Mouse (Mus musculus) kidney, postnatal 14 days (tissue): ENCODE results near the gene Tmem108.
"Not testable (repeated sequence)": the region's sequence is repeated elsewhere in the genome, so short reads cannot be mapped to it uniquely, and the experiment has no call there.

Source experiments
- DNase-seq: peaks from one replicate; pipeline ENCODE4 v3.0.0; 2022; ENCODE audit warnings: mixed read lengths

Gene Tmem108

DNA sequence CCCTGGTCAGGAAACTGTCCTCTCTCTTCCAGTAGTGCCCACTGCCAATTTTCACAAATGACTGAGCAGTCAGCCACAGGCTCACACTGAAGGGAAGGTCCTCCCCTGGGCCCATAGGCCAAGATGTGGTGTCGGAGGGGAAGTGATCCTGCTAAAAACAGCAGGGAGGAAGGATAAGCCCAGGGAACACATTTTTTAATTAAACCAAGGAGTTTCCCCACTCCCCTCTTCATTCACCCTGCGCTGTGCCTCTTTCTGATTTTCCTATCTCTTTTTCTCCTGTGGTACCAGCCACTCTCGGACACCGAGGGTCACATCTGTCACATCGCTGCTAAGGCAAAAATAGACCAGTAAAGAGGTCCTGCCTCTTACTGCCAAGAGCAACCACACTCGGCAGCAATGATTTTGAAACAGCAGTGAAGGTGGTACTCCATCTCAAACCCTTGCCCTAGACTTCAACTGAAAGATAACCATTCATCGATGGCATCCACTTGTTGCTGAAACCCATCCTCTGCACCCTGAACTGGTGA is 83.0 kb downstream of the Tmem108 start:
- no peak for DNase-seq

DNA sequence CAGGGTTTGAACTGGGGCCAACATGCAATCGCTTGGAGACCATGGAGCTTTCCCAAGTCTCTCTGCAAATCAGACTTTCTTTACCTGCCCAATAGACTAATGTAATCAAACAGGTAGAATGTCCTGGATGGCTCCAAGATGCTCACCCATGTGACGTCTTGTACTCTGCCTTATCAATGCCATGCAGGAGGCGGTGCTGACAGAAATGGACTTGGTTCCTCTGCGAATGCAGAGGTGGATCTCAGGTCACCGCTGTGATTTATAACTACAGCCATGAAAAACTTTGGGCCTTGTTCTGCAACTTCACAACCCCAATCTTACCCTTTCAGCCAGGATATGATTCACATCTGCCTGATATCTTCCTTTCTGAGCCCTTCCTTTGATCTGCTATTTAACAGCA is 83.8 kb downstream of the Tmem108 start:
- no peak for DNase-seq

DNA sequence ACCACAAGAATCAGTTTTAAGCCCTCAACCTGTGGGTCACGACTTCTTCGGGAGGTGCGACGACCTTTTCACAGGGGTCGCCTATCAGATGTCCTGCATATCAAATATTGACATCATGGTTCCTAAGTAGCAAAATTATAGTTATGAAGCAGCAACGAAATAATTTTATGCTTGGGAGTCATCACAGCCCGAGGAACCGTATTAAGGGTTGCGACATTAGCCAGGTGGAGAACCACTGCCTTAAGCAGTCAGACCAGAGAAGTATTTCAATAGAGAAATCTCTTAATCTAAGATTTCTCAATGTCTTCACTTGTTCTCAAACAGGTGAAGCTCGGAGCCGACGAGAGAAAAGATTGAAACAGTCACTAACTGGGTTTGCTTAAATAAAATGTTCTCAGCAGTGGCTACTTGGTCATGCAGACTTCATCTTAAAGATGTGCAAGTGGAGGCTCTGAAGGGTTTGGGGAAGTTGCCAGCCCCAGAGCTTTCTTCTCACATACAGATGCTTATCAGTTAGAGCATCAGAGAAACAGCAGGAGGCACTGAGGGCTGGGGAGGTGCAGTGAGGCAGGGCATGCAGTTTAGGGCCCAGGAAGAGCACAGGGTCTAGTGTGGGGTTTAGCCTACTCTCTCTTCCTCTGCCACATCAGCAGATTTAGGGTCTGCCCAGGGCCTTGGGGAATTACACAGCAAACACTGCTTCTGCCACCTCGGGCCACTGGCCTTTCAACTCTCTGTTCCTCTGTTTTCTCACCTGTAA is 85.7 kb downstream of the Tmem108 start:
- no peak for DNase-seq

DNA sequence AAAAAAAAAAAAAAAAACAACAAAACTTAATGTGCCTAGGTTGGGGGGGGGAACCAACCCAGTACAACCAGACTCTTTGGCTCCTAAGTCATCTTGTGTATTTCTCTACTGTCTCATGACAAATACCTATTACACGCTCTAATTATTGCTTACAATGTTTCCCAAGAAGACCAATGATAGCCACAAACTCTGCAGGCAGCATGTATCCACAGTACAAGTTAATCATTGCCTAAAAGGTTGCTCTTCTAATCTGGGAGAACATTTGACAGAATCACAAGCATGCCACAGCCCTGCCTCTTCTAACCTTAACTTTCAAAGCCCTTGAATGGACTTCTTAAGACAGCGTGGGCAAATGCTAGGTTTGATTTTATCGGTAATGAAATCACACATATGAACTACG is 88.8 kb downstream of the Tmem108 start:
- DNase-seq = peak; percentile 28

DNA sequence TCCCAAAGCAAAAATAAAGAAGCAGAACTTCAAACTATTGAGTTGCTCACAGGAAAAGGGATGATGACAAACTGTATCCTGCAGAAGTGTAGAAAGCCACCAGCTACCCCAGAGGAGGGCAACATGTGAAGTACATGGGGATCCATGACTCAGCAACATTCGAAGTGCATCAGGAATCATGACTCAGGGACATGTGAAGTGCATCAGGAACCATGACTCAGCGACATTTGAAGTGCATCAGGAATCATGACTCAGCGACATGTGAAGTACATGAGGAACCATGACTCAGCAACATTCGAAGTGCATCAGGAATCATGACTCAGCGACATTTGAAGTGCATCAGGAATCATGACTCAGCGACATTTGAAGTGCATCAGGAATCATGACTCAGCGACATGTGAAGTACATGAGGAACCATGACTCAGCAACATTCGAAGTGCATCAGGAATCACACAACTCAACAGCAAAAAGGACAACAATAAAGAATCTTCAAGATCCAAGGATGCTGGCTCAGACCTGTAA is 91.0 kb downstream of the Tmem108 start:
- DNase-seq = not testable (repeated sequence)

DNA sequence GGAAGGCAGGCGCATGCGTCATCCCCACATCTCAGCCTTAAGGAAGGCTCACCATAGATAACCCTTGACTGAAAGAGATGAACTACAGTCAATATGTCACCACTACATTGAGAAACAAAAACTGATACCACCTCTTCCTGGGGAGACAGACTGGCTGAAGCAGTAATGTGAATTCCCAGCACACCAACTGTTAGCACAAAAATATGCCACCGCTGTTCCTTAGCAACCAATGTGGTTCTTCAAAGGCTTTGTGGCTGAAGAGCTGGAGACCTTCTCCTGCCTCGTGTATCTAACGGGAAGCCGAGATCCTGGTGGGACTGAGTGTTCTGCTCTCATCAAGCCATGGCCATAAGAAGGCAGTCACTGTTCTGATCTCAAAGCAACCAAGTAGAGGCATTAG is 92.8 kb downstream of the Tmem108 start:
- no peak for DNase-seq

DNA sequence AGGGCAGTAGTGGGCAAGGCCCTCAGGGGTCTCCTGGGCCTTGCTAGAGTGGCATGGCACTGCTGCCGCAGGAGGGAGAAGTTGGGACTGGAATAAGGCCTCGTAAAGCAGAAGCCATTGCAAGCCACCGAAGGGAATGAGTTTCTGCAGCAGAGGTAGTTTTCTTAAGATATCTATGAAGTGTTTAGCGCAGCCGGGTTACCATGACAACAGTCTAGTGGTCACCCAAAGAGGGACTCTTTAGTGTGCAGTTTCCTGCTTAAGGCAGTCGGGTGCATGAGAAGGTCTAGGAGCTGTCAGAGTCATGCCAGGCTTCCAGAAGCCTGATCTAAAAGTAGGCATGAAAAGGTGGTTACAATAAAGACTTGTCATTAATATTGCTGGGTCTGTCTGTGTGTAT is 95.8 kb downstream of the Tmem108 start:
- no peak for DNase-seq

DNA sequence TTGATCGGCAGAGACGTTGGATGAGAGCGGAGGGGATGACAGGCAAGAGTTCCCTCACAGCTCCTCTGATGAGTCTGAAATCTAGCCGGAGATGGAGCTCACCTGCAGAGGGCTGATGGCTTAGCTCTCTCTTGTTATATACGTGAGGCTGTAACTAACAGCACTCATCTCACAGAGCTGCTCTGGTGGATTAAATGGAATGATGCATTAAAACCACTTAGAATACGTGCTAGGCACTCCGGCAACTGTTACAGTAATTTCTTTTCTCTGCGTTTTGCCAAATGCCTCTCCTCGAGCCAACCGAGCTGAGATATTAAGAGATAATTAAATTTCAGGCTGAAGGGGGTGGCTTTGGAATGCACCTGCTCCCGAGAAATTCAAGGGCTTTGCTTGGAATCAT is 97.5 kb downstream of the Tmem108 start:
- no peak for DNase-seq

DNA sequence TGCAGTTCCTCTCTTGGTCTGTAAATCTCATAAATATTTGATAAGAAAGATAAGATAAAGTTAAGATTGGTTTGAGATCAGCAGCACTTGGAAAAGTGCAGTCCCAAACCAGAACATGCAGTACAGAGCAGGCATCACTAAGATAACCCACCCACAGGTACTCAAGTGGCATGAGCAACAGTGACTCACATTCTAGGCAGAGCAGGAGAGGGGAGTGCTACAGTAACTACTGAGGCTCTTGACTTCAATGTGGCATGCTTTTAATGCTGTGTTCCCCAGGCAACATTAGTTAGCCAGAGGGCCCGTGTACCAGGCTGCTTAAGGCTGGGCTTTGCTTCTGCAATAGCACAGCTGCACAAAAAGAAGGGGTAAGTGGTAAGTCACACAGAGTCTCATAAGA is 99.8 kb downstream of the Tmem108 start:
- DNase-seq = no peak

DNA sequence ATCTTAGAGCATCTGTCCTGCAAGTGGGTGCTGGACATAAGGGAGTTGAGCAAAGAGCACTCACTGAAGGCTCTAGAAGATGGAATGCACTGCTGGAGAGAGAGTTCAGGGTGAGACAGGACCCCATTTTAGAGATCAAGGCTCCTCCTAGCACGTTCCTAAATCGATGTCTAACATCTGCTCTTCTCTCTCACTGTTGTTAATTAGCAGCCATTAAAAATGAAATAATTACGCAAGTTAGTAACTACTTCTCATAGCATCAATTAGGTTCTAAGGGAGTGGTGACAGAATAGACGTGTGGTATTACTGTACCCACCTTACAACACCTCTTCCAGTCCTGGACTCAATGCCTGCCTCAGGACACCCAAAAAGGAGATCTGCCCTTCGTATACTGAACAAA is 103.7 kb downstream of the Tmem108 start:
- DNase-seq = no peak

DNA sequence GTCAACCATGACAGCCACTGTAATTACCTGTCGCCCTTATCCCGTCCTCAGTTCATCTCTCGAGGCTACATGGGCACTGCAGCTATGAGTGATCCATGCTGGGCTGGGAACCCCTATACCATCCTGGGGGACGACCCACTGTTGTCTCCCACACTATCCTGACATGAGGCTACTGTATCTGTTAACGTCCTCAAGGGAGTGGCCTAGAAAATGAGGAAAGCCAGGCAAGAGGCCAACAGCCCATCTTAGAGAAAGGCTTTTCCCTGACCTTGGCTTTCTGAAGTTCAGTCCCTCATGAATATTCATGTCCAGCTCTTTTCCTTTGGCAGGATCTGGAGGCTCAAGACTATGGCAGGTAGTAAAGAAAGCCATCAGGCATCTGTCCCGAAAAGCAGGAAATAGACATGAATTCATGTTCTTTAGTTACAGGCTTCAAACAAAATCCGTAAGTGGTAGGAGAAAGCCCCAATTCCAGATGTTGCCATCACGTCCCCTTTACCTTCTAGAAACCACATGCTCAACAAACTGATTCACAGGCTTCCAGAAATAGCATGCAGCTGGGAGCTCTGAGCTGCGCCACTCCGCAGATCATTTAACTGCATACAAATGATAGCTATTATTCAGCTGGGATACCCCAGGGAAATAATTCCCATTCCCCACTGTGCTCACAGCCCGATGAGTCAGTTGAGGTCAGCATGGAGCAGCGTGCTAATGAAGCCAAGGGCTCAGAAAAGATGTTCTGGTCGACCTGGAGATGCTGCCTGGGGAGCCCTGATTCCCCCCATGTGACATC is 104.3 kb downstream of the Tmem108 start:
- peak; percentile 22 for DNase-seq

DNA sequence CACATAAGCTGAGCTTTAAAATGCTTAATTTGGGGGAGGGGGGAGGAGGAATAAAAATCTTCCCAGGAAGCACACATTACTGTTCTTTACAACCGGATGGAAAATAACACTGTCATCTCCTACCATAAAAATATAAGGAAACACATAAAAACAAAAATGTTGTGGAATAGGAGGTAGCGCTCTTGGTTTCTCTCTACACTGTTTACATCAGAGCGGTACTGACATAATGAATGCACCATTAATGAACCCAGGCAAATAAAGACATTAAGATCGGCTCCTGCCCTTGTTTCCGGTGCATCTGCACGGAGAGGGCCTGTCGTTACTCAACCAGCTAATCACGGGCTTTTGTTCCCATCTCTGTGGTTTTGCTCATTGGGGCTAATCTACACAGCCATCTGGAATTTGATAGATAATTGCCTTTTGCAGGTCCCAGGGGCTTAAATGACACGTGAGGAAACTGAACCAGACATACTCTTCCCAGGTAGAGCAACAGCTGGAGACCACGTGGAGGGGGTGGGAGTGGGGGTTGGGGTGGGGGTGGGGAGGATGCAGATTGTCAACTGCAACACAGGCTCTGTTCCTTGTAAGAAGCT is 107.5 kb downstream of the Tmem108 start:
- no peak for DNase-seq

DNA sequence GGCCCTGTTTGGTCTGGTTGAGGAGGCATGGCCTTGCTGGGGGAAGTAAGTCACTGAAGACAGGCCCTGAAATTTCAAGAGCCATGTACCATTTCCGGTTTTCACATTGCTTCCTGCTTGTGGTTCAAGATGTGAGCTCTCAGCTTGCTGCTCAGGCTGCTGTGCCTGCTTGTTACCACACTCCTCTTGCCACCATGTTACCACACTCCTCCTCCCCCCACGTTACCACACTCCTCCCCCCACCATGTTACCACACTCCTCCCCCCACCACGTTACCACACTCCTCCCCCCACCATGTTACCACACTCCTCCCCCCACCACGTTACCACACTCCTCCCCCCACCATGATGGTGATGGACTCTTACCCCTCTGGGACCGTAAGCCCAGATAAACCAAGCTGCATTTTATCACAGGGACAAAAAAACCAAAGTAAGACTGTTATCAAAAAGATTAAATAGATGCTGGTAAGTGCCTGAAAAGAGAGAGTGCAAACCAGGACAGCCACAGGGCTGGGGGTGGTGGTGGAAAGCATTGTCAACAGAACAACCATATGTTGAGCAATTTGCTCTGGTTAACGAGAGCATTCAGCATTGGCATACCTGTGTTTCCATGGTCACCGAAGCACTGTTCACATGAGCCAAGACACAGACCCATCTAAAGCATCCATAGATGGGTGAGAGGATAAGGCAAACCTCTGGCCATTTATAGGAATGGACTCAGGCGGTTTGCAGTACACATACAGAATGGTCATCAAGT is 109.3 kb downstream of the Tmem108 start:
- no peak for DNase-seq

DNA sequence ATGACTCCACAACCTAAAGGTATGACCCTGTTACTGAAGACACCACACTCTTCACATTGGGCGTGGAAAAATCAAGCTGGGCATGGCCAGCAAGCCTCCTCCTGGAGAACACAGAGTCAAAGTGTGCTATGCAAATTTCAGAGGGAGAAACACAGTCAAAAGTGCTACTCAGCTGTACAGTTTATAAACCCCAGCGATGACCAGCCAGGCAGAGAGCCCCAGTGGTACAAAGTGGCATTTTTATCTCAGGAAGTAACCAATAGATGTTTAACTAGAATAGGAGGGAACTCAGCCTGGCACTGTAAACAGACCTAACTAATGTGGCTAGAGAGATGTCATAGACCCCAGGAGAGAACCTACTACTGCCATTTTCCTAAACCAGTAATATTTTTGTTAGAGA is 115.0 kb downstream of the Tmem108 start:
- no peak for DNase-seq

DNA sequence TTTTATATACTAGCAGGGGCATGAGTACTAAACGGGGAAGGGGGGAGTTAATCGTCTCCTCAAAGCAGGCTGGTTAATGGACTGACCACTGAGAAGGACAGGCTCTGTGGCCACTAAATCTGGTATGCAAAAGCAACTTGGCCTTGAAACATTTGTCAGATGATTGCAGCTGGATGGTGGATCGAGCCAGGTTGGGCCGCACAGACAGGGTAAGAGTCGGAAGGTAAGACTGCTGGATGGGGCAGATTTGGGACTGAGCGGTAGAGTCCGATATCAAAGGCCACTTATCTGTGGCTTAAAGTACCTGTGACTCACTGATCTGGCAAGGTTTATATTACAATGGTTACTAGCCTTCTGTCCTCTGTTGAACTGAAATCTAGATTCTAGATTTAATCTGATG is 115.9 kb downstream of the Tmem108 start:
- no peak for DNase-seq

DNA sequence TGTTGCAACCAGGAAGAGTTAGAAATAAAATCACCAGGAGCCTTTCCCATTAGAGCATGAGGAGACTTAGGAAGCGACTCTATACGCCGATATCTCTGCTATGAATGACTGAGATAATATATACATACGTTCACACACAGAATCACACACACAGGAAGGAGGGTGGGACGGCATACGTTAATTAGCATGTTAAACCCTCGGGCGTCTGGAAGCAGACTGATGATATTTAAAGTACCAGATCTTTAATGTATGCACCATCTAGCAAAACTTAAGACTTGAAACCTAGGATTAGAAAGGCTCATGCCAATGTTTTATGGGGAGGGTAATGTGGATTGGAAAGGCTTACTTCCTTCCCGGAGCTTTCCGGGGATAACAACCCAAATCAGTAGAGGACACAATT is 119.3 kb downstream of the Tmem108 start:
- DNase-seq = no peak

DNA sequence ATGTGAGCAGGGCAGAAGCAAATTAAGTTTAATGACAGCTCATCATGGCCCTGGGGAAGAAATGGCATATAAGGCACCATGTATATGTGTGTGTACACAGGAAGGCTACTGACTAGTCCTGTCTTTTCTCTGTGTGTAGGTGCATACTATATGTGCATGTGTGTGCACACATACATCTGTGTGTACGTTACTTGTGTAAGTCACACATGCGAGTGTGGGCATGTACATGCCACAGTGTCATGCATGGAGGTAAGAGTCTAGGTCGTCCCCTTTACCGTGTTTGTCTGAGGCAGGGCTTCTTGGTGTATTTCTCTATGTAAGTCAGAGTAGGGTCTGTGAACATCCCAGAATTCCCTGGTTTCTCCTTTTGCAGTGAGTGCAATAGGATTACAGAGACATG is 120.3 kb downstream of the Tmem108 start:
- DNase-seq = no peak

DNA sequence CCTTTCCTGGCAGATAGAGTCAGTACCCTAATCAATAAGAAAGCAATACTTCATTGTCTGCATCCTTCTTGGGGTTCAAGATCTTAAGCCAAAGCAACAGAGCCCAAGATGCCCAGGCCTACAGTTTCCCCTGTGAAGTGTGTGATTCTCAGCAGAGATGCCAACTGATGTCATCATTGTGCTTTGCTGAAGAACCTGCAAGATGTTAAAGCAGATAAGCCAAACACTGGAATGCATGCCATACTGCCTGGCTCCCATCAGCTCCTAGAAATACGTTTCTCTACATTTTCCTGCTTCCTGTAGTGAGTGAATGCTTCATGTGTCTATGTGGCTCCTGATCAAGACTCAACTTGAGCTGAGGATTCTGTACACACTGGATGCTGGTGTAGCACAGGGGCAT is 122.2 kb downstream of the Tmem108 start:
- no peak for DNase-seq

DNA sequence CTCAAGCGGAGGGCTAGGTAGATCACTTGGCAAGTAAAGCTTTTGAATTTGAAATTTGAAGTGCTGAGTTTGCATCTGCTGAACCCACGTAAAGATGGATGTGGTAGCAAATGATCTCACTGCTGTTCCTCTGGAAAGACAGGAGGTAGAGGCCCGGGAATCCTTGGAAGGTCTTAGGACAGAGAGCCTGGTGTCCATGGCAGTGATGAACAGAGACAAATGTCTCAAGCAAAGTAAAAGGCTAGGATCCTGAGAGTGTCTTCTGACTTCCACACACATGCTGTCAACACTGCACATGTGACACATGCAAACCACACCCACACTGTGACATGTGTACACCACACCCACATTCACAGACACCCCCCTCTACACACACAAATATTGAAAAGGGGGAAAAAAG is 124.2 kb downstream of the Tmem108 start:
- DNase-seq = no peak

DNA sequence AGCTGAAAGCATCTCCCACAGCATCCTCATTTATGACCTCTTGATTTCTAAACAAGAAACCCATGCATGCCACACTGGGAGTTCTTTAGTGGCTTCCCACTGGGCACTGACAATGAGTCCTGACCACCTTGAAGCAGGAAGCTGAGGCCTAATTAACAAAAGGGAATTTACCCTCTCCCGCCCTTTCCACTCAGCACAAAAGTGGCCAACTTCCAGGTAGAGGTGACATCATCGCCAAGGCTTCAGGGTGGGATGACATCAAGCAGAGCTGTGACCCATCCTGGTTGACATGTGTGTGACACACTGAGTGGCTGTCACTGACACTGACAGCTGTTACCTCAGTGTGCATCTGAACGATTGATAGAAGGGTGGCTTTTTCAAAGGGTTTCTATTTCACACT is 124.8 kb downstream of the Tmem108 start:
- no peak for DNase-seq

DNA sequence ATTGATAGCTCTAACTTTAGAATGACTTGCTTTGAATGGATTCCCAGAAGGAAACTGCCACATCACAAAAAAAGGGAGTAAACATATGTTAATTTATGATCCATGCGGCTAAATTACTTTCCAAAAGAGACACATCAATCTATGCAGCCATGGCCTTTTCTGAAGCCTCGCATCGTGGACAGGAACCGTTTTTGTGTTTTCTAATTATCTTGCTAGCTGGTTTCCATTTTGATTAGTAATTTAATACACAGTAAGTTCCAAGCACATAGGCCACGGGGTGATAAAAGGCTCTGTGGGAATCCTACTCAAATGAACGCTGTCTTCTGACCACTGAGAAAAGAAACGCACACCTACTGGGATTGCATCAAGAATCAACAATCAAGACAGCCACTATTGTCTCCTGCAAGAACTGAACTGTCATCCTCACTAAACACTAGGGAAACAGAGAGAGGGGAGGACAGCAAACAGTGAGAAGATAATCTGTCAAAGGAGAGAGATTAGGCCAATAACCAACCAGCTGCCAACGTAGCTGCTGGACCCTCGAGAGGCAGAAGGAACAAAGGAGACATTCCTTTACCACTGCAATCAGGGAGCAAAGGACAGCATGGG is 132.7 kb downstream of the Tmem108 start:
- DNase-seq = no peak

DNA sequence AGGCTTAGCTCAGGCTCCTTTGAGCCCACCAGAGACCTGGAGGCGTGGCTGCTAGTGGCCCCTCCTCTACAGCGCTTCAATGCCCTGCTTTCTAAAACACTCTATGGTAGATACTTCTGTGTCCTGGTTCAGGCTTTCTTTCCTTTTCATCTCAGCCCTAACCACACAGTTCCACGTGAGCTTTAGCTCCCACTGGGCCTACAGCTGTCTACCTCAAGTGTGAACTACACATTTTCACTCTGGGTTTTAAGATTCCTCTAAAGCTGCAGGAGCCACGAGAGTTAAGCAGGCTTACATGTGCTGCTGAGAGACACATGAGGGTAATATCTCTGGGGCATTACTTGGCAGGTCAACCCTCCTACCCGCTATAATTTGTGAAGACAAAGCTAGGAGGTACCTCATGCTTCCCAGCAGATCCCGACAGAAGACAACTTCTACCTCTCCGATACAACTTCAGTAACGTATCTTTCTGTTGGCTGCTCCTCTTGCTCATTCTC is 134.2 kb downstream of the Tmem108 start:
- no peak for DNase-seq
